Mouse (Mus musculus) ES-CJ7 (cell line): ENCODE data around the gene Serpina1f.
"Not testable (repeated sequence)": the region's sequence is repeated elsewhere in the genome, so short reads cannot be mapped to it uniquely, and the experiment has no call there.

Source experiments
- DNase-seq: peaks from one replicate; pipeline ENCODE4 v3.0.0; 2011; ENCODE audit warnings: low read depth, low spot score

Serpina1f gene

DNA sequence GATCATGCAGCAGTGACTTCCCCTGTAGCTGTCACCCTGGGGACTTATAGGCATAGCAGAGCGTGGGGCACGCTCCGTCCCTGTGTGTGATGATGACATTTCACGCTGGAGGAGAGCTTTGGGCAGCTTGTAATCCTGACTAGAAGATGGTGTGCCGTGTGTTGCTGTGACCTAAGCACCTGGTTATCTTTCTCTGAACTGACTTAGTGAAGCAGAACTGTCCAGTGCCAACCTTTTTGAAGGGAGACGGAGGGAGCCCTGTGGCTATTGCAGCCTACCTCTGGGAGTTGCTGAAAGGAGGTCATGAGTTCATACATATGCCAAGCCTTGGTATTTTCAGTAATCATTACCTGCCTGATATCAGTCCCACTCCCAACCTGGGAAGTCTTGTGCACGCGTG is at the start of gene Serpina1f:
TSS of gene Serpina1f (minus strand) at position 101 of the 400 bp plus-strand sequence.
- DNase-seq = no peak

GRCm38 (mm10) chr12:103737791-103738580 is 42.7 kb upstream of the Serpina1f start:
- DNase-seq = not testable (repeated sequence)

DNA sequence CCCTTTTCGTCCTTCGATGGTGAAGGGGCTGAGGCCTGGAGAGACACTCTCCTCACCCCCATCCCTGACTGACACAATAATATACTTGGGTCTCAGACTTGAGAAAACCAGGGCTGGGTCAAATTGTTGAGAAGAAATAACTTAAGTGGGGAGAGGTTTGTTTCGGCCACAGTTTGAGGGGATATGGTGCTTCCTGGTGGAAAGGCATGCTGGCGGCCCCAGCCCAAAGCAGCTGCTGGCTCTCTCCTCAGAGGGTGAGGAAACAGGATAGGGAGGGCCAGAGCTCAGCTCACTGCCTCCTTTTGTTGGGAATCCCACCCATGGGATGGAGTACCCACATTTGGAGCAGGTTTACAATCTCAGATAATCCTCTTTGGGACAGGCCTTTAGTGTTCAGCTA is 40.2 kb upstream of the Serpina1f start:
- DNase-seq = not testable (repeated sequence)

- DNase-seq = not testable (repeated sequence)
These were observed 39.8 kb upstream of the Serpina1f start for GRCm38 (mm10) chr12:103735101-103735500.

- no peak for DNase-seq
These were observed 16.2 kb upstream of the Serpina1f start for GRCm38 (mm10) chr12:103711537-103711936.

GRCm38 (mm10) chr12:103710405-103710804 is 15.1 kb upstream of the Serpina1f start:
- peak; percentile 1 for DNase-seq

GRCm38 (mm10) chr12:103706113-103706512 is 10.8 kb upstream of the Serpina1f start:
- no peak for DNase-seq

DNA sequence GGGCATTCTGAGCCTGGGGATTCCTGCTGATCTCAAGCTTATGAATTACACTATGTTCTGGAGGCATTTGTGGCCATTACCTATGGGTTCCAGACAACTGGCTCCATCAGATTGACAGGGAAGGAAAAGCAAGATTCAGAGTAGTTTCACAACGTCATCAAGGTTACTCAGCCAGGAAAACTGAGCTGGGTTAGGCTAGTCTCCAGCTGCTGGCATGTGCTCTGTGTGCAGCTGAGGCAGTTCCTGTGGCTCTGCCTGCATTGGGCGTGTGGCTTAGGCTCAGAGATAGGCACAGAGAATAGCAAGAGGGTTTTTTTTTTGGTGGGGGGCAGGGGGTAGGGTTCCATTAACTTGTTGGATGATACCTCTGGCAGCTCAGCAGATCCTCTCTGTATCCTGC is 10.2 kb upstream of the Serpina1f start:
- no peak for DNase-seq

- no peak for DNase-seq
These were observed 4.9 kb upstream of the Serpina1f start for GRCm38 (mm10) chr12:103700144-103700750.

DNA sequence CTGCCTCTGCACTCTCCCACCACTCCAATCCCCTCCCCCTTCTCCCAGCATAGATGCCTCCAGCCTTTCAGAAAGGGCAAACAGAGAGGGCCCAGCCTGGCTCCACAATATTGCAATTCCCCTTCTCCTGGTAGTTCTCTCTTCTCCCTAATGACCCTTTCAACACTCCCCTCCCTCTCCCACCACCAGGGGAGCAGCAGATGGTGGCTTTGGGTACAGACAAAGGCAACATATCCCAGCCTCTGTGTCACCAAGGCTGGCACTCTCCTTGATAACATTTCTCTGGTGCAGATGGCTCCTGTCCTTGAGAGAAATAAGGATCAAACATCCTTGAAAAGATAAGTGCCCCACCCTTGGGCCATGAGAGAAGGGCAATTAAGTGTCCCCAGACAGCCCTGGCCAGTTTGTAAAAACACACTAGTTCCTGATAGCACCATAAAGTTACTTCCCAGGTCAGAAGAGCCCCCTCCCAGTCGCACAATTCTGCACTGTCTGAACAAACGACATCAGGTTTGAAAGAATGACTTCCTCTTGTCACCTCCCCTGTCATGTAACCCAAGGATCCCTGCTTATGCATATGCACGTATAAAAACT is 7.0 kb downstream of the Serpina1f start:
- DNase-seq = no peak

- DNase-seq = no peak
These were observed 8.3 kb downstream of the Serpina1f start for GRCm38 (mm10) chr12:103687021-103687420.

GRCm38 (mm10) chr12:103686050-103686449 is 9.3 kb downstream of the Serpina1f start:
- no peak for DNase-seq

DNA sequence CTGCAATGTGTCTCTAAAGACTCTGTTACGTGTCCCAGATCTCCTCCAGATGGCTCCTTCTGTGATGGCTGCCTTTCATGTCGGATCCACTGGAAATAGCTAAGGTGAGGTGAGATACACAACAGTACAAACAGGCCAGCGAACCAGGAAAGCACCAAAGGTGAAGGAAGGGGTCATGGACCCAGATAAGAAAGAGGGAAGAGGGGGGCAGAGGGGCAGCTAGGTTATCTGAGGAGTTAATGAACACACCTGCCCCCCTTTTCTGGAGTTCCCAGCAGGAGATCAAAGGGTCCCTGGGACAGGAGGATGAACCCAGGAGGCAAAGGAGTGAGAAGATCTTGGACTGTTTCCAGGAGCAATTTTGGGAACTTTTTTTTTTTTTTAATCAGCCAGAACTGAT is 9.9 kb downstream of the Serpina1f start:
- DNase-seq = no peak

- no peak for DNase-seq
These were observed 11.6 kb downstream of the Serpina1f start for GRCm38 (mm10) chr12:103683775-103684174.

- DNase-seq = no peak
These were observed 13.6 kb downstream of the Serpina1f start for GRCm38 (mm10) chr12:103681739-103682138.

GRCm38 (mm10) chr12:103681169-103681568 is 14.2 kb downstream of the Serpina1f start:
- no peak for DNase-seq

DNA sequence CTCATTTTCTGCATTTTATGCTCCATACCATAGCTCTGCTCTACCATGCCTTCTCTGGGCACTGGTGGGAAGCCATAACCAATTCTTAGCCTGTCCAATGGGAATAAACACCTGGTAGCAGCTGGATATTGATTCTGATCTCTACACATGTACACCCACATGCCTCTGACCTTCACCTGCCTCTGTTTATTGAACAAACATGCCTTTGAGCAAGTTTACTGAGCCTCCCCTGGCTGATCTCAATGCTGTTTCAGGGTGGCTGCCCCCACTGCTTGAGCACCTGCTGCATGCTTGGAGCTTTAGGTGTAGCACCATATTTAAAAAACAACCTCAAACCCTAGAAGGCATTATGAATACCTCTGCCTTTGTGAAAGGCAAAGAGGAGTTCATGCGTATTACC is 15.5 kb downstream of the Serpina1f start:
- not testable (repeated sequence) for DNase-seq

- DNase-seq = no peak
These were observed 19.3 kb downstream of the Serpina1f start, which contains the start of gene Serpina16 for GRCm38 (mm10) chr12:103676039-103676438. TSS of gene Serpina16 (minus strand) at chr12:103676139.

DNA sequence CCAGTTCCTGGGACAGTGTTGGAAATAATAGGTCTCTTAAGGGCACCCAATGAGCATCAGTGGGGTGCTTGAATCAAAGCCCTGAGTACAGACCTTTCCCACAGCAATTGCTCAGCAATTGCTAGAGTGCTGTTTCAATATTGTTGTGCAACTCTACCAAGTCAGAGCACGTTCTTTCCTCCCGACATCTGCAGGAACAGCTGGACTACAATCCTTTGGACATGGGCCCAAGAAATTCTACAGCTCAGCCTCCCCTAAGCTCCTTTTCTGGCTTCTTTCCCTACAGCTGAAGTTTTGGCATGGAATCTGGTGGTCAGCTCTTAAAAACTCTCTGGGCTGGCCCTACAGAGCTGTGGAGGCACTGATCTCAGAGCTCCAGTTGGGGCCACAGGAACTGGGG is 22.1 kb downstream of the Serpina1f start:
- no peak for DNase-seq

GRCm38 (mm10) chr12:103671483-103671882 is 23.8 kb downstream of the Serpina1f start:
- no peak for DNase-seq

DNA sequence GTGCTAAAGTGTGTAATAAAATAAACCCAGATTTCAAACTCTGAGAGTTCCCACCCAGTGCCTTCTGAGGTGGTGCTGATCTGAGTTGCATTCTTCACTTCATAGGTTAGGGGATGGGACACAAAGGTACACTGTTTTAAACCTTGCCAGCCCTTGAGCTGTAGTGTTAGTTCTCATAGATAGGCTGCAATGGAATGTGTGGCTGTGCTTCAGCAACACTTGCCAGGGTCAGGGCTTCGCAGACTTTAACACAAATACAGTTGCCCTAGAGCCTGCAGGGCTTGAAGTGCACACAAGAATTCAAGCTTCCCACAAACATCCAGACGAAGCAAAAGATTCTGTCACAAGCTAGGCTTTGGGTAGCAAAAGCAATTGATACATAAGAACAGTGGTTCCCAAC is 24.4 kb downstream of the Serpina1f start:
- no peak for DNase-seq

- no peak for DNase-seq
These were observed 25.0 kb downstream of the Serpina1f start for GRCm38 (mm10) chr12:103670344-103670743.

DNA sequence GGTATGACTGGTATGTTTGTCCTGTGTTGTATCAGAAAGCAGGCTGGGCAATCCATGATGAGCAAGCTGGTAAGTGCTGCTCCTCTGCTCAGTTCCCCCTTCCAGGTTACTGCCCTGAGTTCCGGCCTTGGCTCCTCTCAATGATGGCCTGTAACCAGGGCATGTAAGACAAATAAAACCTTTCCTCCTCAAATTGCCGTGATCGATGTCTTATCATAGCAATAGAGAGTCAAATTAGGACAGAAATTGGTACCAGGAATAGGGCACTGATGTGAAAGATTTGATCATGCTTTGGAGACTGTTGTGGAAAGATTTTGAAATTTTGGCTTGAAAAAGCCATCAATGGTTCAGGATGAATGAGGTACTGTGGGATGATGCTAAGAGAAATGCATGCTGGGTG is 30.0 kb downstream of the Serpina1f start:
- no peak for DNase-seq
